Mouse (Mus musculus): ENCODE measurements at regions not wholly inside any gene's neighbourhood (a gene's known extent, or its start where the extent isn't known, plus 50 kb on each side); places are given as distances from the start of the nearest gene placed in this dataset.

DNA sequence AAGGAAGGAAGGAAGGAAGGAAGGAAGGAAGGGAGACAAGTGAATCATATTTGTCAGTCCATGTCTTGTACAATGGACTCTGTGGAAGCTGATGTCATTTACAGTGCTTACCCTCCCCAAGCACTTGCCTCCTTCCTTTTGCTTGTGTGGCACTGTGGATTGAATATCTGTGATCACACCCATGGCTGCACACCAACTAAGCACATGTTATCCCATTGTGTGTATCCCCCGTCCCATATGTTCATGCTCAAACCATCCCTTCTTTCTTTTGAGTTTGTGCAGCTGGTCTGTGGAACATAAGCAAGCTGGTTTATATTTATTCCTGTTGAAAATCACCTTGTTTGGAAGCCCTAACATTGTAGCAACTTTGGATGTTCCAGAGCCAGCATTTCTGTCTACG, 397.7 kb downstream of the Ttll7 start:
- ATAC-seq (replicated peaks; ENCODE audit: low FRiP score, low TSS enrichment, poor library complexity, severe bottlenecking): no peak

DNA sequence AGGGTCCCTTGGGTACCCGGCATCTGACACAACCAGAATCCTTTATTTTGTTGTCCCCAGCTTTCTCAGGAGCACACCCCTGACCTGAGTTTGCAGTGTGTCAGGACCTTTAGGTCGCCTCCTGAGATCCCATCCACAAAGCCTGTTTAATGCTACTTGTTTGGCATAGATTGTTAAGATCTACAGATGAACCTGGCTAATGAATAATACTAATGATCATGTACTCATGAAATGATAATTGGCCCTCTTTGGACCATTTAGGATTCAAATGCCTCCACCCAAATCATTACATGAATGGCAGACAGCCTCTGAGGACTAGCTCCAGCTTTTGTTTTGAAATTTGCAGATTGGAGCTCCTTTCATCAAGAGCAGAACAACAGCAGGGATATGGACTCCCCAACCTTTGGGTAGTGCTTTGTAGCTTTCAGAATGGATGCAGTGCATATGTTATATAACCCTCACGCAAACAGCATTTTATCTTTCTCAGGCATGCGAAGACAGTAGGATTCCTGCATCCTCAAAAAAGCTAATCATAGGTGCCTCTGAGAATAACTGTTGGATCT, 400.1 kb downstream of the Ttll7 start:
- no peak for ATAC-seq (replicated peaks; ENCODE audit: low FRiP score, low TSS enrichment, poor library complexity, severe bottlenecking)

DNA sequence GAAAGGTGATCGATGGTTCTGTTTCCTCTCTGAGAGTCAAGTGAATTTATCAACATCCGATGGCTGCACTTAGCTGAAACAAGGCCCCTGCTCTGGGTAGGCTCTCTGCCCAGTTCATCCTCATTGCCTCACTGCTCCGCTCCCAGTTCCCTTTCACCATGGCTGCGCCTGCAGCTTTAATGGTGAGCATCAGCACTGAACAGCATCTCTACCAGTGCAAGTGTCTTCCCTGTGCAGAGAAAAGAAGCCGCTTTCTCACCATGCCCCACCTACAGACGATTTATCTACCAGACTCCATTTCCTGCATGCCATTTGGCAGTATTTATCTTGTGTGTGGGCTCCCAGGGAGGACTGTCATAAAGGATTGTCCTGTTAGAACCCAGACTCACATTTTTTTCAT, 400.6 kb downstream of the Ttll7 start:
- no peak for ATAC-seq (replicated peaks; ENCODE audit: low FRiP score, low TSS enrichment, poor library complexity, severe bottlenecking)

DNA sequence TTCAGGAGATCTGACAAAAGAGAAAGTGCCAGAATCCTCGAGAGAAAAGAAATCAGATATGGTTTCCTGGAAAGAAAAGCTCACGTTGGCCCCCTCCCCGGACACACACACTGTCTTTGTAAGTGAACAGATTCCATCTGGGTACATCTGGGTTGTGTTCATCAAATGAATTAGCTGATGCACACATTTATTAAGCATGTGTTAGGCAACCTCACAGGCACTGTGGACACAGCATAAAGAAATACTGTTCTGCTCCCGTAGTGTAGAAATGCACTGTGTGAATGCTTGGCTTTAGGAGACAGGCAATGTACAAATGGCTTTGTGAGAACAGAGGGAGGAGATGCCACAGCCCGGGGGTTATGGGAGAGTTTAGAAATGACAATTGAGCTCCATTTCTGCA, 402.3 kb downstream of the Ttll7 start:
- no peak for ATAC-seq (replicated peaks; ENCODE audit: low FRiP score, low TSS enrichment, poor library complexity, severe bottlenecking)

DNA sequence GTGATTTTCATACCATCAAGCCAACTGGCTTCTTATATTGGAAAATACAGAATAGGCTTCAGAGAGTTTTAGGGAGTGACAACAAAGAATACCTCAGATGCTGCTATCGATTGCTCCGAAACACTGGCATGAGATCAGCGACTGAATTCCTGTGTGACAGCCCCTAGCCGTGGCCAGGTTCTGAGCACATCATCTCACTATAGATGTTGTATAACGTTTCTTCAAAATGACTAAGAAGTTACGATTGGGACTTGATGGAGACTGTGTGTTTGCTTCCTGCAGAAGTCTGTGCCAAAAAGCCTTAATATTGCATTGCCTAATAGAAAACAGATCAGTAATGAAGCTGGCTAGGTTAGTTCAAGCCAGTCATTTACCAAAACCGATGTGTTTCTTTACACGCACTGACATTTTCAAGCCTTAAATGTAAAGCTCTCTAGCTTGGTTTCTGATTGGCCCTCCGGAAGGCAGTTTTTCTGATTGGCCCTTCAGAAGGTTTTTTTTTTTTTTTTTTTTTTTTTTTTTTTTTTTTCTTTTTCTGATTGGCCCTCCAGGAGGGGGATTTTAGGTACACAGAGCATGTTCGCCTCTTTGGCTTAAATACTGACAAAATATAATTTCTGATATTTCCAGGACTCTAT, 408.9 kb downstream of the Ttll7 start:
- ATAC-seq (replicated peaks; ENCODE audit: low FRiP score, low TSS enrichment, poor library complexity, severe bottlenecking): no peak

DNA sequence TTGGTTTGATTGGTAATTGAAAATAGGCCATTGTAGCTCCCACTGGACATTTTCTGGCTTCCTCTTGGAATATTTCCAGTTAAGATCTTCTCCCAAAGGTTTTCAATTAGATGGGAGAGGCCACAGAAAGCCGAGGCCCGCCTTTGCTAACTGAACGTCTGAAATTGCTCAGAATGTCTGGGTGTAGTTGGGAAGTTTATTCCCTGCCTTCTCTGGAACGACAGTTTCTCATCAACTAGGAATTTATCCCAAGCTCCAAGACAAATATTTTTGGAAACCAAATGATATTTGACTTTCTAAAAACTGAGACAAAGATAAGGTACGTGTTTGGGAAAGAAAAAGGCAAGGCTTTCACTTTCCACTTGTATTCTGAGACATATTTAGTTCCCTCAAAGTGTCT, 414.4 kb downstream of the Ttll7 start:
- ATAC-seq (replicated peaks; ENCODE audit: low FRiP score, low TSS enrichment, poor library complexity, severe bottlenecking): no peak

DNA sequence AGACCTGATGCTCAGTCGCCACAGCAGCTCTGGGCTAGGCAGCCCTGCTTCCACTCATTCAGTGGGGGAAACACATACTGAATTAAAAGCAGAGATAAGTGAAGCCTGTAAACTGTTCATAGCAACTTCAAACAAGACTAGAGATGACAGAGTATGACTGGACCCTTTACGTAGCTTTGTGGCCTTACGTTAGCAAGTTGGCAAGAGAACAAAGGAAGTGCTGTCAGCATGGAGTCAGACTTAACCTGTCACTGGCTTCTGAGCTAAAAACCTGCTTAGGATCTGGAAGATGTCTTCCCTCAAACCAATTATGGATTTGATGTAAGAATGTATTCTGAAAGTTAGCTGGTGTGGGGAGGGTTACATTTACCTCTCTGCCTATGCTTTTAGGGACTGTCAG, 421.3 kb downstream of the Ttll7 start:
- ATAC-seq (replicated peaks; ENCODE audit: low FRiP score, low TSS enrichment, poor library complexity, severe bottlenecking): no peak

DNA sequence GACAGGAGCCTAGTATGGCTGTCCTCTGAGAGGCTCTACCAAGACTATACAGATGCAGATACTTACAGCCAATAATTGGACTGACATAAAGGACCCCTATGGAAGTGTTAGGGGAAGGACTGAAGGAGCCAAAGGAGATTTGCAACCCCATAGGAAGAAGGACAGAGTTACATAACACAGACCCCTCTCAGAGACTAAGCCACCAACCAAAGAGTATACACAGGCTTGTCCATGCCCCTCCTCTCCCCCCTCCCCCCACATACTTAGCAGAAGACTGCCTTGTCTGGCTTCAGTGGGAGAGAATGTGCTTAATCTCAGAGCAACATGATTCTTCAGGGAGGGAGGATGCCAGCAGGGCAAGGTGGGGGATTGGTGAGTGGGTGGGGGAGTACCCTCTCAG, 426.4 kb downstream of the Ttll7 start:
- no peak for ATAC-seq (replicated peaks; ENCODE audit: low FRiP score, low TSS enrichment, poor library complexity, severe bottlenecking)

DNA sequence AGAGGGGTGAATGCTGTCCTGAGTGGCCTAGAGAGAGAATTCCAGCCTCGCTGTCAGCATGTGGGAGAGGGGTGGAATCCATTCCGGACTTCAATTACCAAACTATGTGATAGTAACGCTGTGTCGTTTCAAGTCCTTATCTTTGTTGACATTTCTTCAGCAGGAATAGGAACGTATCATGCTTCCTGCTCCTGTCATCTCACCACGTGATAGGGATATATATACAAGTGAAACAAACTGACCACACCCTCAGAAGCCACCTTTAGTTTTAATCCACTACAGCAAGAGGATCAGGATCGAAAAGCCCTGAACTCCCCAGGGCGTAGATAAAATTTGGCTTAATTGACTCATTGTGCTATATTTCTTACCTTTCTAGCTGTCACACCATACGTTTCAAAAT, 431.6 kb downstream of the Ttll7 start:
- ATAC-seq (replicated peaks; ENCODE audit: low FRiP score, low TSS enrichment, poor library complexity, severe bottlenecking): no peak

DNA sequence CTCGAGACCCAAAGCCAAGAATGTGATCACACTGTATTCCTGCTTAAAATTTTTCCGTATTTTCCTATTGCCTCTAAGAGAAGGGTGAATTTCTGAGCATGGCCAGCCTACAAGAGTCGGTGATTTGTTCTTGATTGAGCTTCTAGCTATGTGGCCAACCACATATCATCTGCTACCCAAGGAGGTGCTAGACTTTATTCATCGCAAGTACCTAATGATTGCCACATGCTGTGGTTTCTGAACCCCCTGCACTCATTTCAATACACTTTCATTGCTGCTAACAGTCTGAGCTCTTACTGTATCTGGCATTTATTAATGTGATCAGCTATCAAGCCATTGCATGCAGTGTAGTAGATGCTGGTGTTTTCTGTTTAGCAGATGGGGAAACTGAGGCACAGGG, 432.2 kb downstream of the Ttll7 start:
- no peak for ATAC-seq (replicated peaks; ENCODE audit: low FRiP score, low TSS enrichment, poor library complexity, severe bottlenecking)

DNA sequence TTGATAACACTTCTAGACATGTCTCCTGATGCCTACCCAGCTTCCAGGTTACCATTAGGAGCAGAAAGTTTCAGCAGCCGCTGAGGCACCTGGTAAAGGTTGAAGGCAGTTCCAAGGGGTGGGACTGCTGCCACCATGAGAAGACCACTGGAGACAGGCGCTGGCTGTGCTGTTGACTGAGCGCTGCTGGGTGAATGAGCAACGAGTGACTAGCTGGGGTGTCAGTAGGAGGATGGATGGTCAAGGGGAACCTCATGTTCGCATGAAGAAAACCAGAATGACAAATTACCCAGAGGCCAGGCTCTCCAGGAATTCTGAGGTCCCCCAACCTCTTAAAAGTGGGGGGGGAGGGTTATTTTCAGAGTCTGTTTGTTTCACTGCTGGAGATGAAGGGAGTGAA, 433.3 kb downstream of the Ttll7 start:
- ATAC-seq (replicated peaks; ENCODE audit: low FRiP score, low TSS enrichment, poor library complexity, severe bottlenecking): no peak

DNA sequence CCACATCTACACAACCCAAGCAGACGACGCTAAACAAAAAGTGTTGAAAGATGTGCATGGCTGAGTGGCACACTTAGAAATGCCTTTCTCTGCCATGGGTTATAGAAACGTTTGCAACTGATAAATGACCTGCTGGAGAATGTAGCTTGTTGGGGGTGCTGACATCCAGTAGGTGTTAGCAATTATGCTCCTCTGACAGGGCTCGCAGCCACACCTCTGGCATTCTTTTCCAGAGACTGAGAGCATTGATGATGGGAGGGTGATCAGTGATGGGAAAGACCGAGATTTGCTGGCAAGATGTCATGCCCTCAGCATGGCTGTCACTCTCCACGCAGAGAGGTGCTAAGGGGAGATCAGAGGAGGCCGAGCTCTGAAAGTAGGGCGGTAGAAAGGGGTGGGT, 435.3 kb downstream of the Ttll7 start:
- ATAC-seq (replicated peaks; ENCODE audit: low FRiP score, low TSS enrichment, poor library complexity, severe bottlenecking): no peak

DNA sequence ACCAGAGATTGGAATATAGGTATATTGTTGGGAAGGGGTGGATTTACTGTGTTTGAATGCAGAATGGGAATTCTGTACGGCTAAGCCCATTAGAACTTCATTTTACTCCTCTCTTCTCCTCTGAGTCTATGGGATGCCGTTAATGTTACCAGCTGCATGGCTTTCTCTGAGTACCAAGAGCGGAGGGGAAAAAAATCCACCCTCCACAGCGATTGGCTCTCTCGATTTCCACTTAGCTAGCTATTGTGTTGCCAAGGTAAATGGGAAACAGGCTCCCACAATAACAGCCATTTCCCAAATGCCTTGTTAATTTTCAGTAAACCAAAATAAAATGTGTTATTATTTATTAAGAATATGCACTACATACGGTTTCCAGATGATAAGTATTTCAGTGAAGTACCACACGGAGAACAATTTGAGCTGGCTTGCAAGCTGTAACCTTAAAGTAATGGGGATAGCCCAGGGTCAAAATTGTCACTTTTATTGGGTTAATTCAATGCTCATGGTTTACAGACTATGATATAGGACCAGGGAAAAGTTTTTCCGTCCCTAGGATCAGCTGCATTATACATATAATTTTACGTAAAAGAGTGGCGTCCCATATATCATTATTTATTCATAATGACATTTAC, 439.6 kb downstream of the Ttll7 start:
- ATAC-seq (replicated peaks; ENCODE audit: low FRiP score, low TSS enrichment, poor library complexity, severe bottlenecking): no peak

DNA sequence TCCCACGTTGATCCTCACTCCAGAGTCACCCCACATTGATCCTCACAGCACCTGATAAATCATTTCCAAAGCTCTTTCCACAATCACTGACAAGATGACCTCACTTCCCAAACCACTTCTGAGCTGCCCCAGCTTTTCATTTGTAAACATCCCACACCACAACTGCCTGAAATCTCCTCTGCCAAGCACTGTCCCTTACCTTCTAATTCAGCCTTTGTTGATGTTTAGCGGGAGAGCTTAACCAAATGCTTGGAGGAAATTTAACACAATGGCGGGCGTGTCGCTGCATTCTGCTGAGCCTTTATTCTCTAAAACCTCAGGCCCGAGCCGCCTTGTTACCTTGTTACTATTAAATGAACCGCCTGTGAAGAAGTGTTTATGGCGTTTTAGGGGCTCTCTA, 445.9 kb downstream of the Ttll7 start:
- ATAC-seq (replicated peaks; ENCODE audit: low FRiP score, low TSS enrichment, poor library complexity, severe bottlenecking): no peak

DNA sequence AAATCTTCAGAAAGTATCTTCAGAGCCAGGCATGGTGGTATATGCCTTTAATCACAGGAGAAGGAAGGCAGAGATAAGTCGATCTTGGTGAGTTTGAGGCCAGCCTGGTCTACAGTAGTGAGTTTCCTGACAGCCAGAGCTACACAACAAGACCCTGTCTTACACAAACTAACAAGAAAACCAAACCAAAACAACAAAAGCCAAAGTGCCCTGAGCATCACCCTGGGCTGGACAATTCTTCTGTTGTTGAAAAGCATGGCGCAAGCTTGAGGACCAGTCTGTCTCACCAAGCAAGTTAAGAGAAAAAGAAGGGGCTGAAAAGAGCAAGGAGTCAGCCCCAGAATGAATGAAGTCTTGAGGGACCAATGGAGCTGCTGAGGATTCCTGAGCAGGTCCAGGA, 473.4 kb downstream of the Ttll7 start:
- no peak for ATAC-seq (replicated peaks; ENCODE audit: low FRiP score, low TSS enrichment, poor library complexity, severe bottlenecking)

DNA sequence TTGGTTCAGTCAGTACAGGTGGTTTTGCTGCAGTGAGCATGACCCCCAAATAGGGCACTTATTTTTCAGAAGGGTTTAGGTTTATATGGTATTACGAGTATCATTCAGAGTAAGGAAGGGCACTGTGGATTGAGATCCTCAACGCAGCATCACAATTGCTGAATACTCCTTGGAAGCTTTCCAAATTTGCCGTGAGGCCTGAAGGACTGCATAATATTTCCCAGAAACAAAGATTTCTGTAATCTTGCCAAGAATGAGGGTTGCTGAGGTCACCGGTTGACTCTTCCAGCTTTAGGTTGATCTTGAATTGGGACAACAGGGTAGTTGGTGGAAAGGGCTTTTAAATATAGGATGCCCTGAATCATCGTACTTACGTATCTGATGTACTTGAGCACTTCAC, 482.1 kb downstream of the Ttll7 start:
- no peak for ATAC-seq (replicated peaks; ENCODE audit: low FRiP score, low TSS enrichment, poor library complexity, severe bottlenecking)

DNA sequence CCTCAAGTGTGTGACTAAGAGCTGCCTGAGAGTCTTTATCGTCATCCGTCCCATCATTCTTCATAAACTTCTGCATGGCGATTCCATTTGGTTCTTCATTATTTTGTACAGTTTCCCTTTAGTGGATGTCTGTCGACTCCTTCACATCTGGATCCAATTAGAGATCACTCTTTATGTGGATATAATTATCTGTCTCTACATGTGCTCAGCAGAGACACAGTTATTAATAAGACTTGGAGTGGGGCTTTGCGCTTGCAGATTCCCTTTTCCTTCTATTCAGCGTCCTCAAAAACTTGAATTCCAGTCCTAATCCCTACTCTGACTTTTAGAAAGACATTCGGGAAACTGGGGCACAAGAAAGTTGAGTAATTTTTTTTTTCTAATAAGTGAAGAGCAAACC, 483.1 kb downstream of the Ttll7 start:
- no peak for ATAC-seq (replicated peaks; ENCODE audit: low FRiP score, low TSS enrichment, poor library complexity, severe bottlenecking)

DNA sequence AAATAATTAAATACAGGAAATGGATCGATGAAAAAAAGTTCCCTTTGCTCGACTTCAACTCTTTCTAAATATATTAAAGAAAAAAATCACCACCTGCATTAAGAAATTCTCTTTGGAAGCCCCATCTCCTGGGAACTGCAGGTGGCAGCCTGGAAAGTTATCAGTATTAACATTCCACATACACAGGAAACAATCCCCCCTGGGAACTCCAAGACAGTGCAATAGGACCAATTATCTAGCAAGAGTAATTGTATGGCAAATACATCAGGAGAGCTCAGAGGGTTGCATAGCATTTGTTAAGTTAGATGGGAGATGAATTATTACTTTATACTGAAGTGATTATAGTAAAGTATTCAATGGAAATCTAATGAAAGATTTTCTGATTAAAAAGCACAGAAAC, 487.3 kb downstream of the Ttll7 start:
- ATAC-seq (replicated peaks; ENCODE audit: low FRiP score, low TSS enrichment, poor library complexity, severe bottlenecking): no peak

DNA sequence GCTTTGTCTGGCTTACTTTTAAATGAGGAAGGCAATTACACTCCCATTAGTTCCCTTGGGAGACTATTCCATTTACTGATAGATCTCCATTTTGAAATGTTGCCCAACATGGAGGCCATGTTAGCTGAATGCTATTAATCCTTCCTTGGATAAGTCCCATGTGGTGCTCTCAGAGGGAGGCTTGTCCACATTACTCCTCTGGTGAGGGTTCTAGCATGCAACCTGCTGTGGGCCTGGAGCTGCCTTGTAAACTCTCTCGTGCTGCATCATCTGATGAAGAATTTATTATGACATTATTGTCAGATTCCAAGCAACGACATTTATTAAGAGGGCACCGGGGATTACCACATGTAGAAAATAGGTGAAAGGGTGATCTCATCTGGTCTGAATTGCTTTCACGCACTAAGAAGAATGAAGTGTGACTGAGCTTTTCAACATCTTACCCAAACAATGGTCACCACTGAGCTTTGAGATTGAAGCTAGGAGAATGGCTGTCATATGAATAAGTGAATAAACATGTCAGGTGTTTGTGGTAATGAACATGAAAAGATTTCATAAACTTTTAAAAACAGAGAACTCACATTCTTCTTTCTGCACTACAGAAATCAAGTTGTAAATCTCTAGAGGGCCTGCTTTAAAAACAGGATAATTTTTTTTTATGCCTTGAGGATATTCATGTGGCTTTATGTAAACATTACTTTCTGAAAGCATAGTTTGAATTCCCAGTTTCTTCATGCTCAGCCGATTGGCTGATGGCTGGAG, 495.3 kb downstream of the Ttll7 start:
- ATAC-seq (replicated peaks; ENCODE audit: low FRiP score, low TSS enrichment, poor library complexity, severe bottlenecking): no peak

DNA sequence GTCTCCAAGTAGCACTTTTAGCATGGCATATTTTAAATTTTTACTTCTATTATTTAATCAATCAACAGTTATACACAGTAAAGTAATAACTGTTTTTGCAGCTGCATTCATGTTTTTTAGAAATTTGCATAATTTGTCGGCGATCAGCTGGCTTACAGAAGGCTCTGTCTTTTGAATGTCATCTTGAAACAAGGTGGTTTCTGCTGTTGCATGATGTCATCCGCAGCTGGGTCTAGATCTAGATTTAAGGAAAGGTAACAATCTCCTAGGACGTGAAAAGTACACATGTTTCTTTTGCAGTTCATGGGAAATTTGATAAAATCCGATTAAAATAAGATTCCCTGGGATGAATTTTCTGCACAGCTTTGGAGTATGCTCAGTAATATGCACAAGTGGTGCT, 534.9 kb downstream of the Ttll7 start:
- no peak for ATAC-seq (replicated peaks; ENCODE audit: low FRiP score, low TSS enrichment, poor library complexity, severe bottlenecking)

DNA sequence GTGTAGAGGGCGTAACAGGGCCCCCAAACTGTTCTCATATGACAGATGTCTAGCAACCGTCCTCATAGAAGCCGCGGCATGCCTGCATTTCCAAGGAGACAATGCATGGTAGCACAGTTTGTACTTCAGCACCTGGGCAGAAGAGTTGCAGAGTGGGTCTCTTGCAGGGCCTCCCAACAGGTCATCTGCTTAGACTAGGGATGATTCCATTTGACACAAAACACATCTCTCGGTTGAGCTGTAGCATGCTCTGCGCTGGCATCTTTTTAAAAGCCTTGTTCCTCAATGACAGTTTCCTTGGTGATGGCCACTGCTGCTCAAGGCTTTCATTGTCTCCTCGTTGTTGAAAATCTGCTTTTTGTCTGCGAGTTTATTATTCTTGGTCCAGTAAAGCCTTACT, 546.1 kb downstream of the Ttll7 start:
- ATAC-seq (replicated peaks; ENCODE audit: low FRiP score, low TSS enrichment, poor library complexity, severe bottlenecking): no peak
